Mouse (Mus musculus) C2C12 (cell line): Measurements from ENCODE around the gene Dlgap1.

Experiments
- CEBPB ChIP-seq: IDR thresholded peaks from one replicate; pipeline ENCODE4 v1.6.1; 2011; ENCODE audit warnings: low read depth, mild to moderate bottlenecking, control low read depth, moderate library complexity
- CTCF ChIP-seq: IDR thresholded peaks from one replicate; pipeline ENCODE4 v1.5.1; 2011; ENCODE audit not compliant: control insufficient read depth, insufficient read depth, insufficient read length
- MAX ChIP-seq: IDR thresholded peaks from one replicate; pipeline ENCODE4 v1.6.1; 2011; ENCODE audit warnings: mild to moderate bottlenecking, control low read depth
- MYOD1 ChIP-seq: IDR thresholded peaks from one replicate; pipeline ENCODE4 v1.6.1; 2011; ENCODE audit warnings: low read depth; ENCODE audit not compliant: control insufficient read depth, insufficient read length
- MYOG ChIP-seq: IDR thresholded peaks from one replicate; pipeline ENCODE4 v1.6.1; 2011; ENCODE audit not compliant: control insufficient read depth, insufficient read length; ENCODE audit errors: extremely low read depth
- USF1 ChIP-seq: IDR thresholded peaks from one replicate; pipeline ENCODE4 v1.6.1; 2011; ENCODE audit warnings: low read depth, mild to moderate bottlenecking, control low read depth, moderate library complexity

DNA sequence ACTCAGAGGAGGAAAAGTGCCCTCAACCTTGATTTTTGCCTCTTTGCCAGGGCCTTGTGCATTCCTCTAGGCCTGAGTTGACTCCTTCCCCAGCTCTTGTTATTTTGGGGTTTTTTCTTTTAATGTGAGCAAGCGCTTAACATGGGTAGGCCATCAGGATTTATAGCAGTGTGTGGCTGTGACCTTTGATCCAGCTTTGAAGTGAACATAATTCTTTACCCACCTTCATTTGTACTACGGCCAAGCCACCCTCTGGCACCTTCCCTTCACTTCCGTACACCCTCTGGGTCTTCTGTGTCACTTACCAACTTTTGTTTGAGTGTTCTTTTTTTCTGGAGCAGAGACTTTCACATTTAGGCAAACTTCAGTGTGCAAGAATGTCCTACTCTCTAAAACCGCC is 874.4 kb downstream of the Dlgap1 start:
- TF ChIP-seq USF1 (no peak), CTCF (no peak), MAX (no peak), MYOD1 (no peak), MYOG (no peak), CEBPB (no peak)
